Mouse (Mus musculus): ENCODE measurements around the gene Lama5.

- TF ChIP-seq POLR2A (IDR thresholded peaks at IDR 0.05; ENCODE audit: borderline replicate concordance, insufficient read depth, low read length) (no peak), CTCF (IDR thresholded peaks at IDR 0.05; ENCODE audit: borderline replicate concordance, insufficient read depth, low read depth, low read length) (no peak)
These were observed 30.8 kb upstream of the Lama5 start for GRCm38 (mm10) chr2:180256296-180257000.
